Mouse (Mus musculus): ENCODE measurements around the gene Cadm3.

The Cadm3 gene

DNA sequence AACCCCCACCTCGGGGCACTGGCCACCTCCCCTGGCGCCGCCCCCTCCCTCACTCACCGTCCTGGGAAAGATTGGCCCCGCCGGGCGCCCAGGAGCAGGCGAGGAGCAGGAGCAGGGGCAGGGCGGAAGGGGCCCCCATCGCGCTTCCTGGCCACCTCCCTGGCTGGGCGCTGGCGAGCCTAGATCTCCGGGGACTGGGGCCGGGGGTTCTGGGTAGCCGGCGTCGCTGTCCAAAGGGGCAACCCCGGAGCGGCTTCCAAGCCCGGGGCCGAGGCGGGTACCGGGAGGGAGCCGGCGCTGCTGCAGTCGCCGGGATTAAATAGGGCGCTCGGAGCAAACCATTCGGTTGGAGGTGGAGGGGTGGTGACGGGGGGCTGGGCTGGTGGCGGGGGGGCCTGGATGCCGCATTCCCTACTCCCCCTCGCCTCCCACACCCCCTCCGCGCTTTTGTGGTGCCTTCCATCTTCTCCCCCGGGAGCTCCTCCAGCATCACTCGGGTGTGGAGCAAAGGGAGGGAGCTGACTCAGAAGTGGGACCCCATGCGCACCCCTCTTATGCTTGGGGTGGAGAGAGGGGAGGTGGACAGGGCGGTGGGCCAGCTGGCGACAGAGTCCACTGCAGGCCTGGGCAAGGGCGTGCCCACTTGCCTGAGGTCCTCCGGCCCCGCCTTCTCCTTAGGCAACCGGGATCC is at the start of gene Cadm3:
Gene Cadm3 (minus strand): TSS at position 340 of the 691 bp plus-strand sequence.
- DNase-seq, result no peak

DNA sequence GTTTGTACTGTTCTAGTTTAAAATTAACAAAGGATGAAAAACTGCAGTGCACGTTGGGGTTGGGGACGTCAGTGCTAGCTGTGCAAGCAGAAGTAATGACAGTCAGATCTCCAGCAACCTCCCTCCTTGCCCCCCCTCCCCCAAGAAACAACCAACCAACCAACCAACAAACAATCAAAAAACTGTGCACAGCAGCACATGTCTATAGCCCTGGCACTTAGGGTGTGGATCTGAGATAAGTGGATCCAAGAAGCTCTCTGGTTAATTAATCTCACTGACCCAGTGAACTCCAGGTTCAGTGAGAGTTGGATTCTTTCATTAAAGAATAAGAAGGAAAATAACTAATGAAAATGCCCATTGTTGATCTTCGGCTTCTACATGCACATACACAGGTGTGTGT is 47.1 kb upstream of the Cadm3 start:
- no peak for DNase-seq

DNA sequence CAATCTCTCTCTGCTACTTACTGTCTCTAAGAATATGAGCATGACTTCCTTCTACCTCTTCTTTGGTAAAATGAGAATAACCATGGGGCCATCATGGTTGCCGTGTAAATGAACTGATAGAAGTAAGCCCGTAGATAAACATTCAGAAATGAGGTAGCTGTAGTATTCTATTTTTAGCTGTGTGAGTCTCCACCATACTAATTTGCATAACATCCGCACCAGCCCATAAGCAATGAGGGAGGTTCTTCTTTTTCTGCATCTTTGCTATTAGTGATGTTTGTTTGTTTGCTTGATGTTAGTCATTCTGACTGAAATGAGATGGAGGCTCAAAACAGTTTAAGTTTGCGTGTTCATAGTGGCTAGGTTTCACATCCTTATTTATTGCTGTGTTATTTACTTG is 44.4 kb upstream of the Cadm3 start:
- DNase-seq, result no peak

DNA sequence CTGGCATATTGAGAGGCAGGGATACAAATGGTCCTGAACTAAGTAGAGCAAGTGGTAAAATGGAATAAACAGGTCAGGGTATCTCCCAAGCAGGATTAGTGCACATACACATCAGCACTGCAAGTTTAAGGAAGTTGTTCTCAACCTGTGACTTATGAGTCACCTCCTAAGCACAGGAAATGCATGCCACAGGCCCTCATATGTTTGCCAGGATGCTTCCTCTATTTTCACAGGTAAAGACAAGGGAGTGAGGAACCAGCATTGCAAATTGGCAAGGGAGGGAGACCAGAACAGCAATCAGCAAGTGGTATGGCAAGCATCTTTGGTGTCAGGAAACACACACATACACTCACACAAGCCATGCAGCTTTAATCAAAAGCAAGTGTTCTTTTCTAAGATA is 41.6 kb upstream of the Cadm3 start:
- no peak for DNase-seq

DNA sequence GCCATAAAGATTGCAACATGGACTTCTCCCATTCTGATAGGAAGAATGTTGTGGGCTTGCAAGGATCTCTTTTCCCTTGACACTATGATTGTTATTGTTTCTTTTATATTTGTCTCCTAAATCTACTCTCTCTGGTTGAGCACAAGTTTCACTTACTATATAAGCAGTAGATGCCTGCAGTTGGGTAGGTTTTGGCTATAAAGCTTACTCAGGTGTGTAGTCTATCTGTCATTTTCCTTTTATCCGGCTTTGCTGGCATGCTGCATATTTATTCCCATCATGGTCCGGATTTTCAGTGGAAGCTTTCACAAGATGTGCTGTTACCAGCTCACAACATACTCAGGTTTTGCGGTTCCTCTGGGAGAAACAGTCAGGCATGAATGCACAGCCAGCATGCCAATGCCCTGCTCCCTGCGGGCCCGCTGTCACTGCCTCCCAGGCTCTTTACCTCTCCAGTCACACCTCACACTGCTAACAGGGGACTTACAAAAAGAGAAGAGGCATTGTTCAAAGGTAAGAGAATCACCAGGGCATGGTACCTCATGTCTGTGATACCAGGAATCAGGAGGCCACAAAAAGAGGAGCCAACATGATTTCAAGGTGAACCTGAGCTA is 37.3 kb upstream of the Cadm3 start:
- no peak for DNase-seq

DNA sequence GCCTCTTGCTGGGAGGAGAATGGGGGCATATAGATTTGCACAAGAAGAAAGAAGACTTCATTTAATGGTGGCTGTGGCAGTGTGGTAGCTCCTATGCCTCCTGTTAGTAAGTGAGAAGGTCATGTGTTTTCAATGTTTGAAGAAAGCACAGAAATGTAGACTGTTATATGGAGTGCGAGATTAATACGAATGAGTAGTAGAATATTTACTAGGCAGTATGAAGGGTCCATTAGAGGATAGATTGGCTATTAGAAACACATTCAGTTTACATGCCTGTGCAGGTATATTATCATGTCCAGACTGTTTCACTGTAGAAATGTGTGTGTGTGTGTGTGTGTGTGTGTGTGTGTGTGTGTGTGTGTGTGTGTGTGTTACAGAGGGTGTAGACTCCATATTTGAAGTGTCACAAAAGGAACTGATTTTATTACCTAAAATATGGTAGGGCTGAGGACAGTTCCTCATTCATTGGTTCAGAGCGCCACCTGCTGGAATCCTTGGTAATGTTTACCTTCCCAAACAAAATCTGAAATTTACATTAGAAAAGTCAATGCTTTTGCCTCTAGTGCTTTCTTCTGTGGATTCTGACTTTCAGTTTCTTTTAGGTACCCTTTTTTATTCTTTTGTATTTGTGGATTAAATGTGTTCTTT is 31.0 kb upstream of the Cadm3 start:
- DNase-seq, result peak in 1 of 2 experiments; percentile 65

DNA sequence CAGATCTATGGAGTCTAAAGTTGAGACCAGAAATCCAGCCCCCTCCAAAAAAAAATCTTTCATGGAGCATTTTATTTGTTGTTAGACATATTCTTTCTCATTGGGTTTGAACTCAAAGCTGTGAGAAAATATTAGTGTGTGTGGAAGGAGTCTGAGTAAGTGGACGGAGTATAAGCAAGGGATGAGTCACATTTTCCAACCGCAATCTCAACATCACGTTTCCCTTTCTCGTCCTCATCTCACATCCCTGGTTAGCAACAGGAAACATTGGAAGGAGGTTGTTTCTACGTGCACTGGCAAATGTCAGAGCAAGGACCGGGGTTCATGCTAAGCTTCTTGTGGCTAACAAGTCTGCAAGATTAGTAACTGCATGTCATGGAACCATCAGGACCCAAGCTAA is 24.3 kb upstream of the Cadm3 start:
- DNase-seq, result no peak

DNA sequence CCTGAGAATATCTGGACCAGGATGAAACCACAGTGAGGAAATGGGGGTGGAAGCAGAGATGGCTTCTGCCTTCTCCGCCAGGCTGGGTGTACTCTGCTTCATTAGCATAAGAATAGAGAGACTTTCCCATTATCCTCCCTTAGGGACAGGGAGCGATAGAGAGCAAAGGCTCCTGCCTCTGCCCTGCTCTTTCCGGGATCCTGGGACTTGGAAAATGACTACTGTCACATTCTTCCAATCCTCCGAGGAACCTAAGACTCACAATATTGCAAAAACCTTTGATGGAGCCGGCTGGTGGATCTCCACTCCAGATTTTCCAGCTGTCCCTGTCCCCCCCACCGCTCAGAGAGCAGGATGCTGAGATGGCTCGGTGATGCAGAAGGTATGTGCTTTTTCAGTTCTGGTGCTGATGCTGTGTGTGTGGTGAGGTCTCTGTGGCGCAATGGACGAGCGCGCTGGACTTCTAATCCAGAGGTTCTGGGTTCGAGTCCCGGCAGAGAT is 22.5 kb upstream of the Cadm3 start:
- no peak for DNase-seq

DNA sequence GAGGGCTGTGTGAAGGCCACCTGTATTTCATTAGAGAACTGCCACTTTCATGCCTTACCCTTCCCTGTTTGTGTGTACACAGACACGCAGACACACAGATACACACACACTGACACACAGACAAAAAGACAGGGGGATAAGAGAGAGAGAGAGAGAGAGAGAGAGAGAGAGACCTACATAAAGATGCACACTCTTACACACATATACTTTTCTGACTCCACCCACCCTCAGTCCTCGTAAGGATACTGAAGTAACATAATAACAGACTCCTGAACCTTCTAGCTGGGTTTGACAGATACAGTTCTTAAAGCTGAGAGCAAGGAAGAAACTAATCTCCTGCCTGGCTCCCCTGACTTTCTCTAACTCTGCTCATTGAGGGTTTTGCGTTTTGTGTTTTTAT is 21.9 kb upstream of the Cadm3 start:
- no peak for DNase-seq

DNA sequence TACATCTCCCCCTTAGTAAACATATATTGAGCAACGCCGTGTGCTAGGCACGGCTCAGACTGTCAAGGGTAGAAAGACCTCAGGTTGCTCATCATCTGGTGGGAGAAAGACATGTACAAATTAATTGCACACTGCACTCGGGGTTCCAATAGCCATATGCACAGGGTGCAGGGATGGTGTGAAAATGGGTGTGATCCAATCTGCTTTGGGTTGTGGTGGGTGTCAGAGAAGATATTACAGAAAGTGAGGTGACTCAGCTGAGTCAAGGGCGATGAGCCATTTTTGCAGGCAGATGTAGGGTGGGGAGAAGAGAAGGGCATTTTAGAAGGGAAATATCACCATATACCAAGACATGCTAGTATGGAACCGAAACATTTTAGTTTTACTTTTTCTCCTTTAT is 13.9 kb upstream of the Cadm3 start:
- no peak for DNase-seq

DNA sequence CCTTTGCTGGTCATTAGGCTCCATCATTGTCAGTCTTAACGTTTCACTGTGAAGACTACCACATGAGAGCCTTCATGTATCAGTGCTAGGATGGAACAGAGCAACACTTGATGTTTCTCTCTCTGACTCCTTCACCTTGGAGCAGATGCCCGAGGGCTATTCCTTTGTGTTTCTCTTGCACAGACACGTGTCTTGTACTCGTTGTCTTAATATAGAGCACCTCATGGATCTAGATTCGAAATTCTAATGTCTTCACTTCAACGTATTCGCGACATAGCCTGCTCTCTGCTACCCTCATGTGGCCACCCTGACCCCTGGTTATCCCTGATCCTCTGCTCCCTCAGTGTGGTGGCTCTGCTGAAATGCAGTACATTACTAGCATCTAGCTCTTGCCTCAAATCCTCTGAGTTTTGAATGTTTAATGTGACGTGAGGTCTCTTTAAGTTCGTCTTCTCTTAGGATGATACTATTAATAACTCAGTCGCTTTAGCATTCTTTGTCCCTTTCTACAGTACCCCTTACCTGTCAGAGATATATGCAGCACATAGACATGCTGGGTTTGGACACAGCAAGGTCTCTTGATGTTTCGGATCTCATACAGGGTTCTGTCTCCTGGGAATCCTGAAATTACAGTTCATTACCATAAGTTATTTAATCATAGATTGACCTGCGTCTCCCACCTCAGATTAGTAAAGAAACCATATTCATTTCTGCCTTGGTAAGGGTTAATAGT is 10.1 kb upstream of the Cadm3 start:
- peak in 1 of 2 experiments; percentile 50 for DNase-seq

DNA sequence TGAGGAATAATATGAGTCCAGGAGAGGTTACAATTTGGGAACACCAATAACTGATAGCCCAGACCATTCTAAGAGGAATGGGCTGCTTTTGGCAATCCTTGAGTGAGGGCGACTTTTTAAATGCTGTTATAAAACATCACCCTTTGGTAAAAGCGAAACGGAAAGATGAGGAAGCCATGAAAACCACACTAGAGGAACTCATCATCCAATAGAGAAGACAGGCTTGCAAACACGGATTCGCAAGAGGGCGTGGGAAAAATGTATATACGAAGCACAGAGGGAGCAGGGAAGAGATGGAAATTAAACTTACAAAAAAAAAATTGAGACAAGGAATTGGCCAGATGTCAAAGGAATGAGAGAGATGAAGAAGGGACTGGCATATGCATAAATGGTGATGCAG is 6.5 kb upstream of the Cadm3 start:
- no peak for DNase-seq

DNA sequence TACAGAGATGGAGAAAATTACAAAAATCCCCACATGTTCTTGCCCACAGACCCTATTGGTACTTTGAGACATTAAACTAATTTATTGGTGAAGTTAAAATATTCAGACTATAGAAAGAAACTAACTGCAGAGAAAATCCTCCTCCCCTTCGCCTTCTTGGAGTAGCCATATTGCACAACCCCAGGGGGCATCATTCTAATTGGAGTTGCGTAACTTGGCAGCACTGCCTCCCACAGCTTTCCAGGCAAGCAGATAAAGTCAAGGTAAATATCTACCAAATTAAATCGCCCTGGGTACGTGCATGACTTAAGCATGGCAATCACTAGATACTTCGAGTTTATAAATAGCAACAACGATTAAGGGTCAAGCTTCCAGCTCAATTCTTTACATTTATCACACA is 4.1 kb upstream of the Cadm3 start:
- DNase-seq, result no peak

DNA sequence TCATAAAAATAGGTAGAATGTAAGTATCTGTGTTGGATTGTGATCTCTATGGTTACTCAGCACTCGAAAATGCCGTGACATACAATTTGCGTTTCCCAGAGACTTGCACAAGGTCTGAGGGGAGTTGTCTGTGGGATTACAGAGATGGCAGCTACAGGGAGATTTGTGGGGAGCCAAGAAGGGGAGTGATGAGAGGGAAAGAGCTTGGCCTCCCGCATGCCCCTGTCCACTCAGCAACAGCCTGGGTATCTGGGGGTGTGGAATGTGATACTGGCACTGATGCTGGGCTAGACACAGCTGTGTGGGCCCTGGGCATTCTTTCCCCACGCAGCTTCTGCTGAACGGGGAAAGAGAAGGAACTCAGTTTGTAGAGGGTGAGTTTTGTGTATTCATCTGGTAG is 3.0 kb upstream of the Cadm3 start:
- DNase-seq, result no peak

DNA sequence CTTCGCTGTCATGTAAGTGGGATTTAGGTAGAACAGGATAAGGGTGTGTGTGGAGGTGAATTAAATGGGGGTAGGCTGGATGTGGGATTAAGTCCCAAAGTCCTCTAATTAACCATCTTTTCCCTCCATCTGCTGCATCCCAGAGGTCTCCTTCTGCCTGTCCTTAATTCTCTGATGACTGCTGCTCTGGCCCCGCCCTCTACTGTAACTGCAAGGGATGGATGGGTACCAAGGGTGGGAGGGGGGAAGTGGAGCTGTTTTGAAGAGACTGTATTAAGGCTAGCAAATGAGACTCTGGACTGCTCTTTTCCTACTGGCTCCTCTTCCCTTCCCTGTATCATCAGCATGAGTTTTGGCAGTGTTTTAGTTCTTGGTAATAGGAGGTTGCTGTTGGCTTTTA is 2.1 kb upstream of the Cadm3 start:
- DNase-seq, result no peak

DNA sequence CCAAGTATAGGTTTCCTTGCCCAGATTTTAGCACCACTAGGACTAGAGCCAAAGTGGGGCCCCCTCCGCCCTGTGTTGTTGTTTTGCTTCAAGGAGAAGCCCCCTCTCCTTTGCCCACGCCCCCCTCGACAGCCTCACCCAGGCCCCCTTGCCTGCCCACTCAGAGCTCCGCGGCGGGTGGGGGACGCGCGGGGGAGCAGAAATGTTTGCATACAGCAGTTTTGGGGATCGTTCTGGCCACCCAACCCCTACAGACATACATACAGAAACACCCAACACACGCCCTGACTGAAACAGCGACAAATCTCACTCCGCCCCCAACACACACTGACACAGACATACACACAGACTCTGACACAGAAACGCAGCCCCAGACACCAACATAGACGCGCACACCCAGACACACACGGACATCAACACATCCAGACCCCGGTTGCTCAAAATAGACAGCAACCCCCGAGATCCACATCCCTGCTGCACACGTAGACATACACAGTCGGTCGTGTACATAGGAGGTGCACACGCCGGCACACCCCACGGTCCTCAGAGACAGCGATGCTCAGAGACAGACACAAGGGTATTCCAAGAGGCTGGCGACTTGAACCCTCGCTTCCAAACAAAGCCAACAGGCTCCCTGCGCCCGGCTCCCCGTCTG is 667 bp downstream of the Cadm3 start:
- DNase-seq, result no peak

DNA sequence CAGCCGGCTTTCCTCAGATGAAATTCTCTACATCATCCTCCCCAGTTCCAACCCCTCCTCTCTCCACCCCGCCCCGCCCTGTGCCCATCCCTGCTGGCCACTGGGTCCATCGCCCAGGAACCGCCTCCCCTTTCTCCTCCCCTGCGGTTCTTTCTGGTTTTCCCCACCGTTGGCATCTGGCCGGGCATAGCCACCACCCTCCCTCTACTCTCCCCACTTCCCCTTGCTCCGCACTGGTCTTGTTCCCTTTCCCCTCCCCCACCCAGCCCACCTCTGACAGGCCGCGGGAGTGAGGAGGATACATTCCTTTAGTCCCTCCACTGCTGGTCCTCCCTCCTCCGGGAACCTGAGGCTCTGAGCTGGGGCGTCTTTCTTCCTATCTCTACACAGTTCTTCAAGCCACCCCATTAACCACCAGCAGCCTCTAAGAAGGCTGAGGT is 1.5 kb downstream of the Cadm3 start:
- DNase-seq, result no peak

DNA sequence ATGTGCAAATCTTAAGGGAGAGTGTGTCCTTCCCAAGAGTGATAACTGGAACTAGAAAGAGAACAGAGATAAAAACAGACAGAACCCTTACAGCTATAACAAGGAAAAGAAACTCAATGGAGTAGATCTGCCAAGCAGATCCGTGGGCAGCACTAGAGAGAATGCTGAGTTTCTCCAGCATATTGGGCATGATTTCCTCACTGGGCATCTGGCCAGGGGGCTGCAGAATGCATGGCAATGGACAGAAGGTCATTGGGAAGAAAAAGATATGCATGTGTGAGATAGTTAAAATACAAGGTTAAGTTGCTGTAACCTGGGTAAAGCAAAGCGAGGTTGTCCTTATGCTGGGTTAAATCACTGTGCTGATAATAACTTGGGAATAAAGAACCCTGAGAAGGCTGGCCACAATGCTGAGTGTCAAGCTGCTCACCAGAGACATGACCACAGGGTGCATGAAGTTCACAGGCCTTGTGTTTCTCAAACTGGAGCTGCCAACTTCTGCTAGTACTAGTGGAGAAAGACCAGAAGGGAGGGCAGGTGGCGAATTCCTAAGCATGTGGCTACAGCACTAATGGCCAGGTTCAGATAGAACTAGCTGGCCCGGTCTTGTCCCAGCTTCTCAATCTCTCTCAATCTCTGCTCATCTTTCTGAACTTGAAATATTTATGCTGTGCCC is 3.2 kb downstream of the Cadm3 start:
- DNase-seq, result no peak

DNA sequence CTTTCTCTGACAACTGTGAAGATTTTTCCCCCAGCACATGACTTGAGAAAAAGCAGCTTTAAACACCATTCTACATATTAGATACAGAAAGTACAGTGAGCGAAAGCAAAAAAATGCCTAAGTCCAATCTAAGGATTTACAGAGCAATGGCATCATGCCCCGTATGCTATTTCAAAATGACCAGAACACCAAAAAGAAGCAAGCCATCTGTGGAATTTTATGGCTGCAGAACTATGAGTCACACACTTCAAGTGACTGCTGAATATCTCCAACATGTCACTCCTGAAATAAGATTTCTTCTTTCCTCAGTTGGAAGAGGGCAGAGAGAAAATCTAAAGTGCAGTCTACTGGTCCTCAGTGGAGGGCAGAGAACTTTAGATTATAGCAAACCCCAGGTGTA is 4.1 kb downstream of the Cadm3 start:
- no peak for DNase-seq

DNA sequence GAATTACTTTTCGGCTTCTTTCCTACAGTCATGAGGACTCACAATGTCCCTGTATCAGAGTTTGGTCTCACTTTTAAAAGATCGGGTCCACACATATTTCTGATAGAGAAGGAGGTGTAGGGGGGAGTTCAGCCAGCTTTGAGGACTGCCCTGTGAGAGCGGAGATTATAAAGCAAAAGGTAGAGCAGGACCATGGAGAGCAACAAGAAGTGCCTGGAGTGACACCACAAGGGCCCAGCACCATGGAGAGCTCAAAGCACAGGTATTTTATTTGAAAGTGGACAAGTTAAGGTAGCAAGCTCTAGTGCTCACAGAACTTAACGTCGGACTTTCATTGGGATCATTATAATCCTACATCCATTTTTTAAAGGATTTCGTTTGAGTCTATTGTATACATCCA is 5.8 kb downstream of the Cadm3 start:
- peak in 1 of 2 experiments; percentile 51 for DNase-seq

DNA sequence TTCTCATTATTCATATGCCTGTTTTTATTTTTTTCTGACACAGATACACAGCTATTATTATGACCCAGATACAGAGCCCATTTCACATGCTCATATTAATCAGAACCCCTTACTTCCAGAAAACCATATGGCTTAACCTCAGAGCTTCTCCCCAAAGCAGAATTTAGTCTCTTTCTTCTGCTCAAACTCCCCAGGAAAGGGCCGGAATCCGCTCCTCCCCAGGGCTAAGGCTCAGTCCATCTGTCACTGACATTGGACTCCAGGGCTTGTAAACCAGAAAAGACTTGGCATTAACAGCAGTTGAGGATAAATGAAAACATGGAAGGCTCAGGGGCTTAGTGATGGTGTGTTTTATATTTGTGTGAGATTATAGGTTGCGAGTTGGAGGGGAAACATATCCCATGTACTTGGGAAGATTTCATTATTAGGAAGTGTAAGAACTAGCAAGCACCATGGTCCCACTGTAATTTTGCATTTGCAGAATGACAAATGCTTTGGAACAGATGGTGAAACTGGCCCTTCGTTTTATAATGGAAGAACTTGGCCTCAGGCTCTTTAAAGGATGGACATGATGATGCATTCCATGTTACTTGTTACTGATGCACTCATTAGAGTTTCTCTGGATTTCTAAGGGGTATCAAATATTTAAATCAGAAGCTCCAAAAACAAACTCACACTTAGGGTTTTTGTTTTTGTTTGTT is 7.8 kb downstream of the Cadm3 start:
- no peak for DNase-seq

DNA sequence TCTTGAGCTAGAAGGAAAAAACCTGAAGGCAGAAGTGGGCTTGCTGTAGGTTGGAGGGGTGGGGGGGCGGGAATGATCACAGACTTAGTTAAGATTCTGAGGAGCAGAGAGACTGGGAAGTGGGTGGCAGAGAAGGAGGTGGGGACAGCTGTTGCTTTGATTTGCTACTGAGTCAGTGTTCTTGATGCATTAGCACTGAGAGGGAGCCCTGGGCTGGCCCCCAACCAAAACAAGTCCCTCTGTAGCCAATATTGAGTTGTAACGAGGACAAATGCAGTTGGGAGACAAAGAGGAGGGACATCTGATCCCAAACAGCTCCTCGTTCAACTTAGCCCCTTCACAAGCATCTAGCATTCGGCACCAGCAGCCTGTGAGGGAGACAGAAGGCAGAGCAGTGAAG is 9.7 kb downstream of the Cadm3 start:
- no peak for DNase-seq
